Mouse (Mus musculus): Measurements from ENCODE around the gene Mvd. TPM values are rescaled to one million over a fixed set of nuclear protein-coding genes. Genes with fewer than 3 reads are reported as not detected.

The Mvd gene
- polyA plus RNA-seq, 1 experiment, result 18.1 TPM

- H3K4me1 ChIP-seq (ENCODE audit: control insufficient read depth, insufficient read depth, low read length), result no peaks in the 10 kb centered on the region; the same call in 1 of the 2 replicates
- H3K27ac ChIP-seq (ENCODE audit: insufficient read depth, low read length), result no peak overlapping the region
- no peak overlapping the region for H3K4me3 ChIP-seq (ENCODE audit: insufficient read depth, low read length)
- TF ChIP-seq CTCF (IDR thresholded peaks at IDR 0.05; ENCODE audit: borderline replicate concordance, insufficient read depth, low read length) (no peak), POLR2A (IDR thresholded peaks at IDR 0.05; ENCODE audit: low read depth, low read length) (no peak)
These were observed 26.7 kb upstream of the Mvd start for GRCm38 (mm10) chr8:122469965-122470364.

GRCm38 (mm10) chr8:122469407-122469806 lies 26.2 kb upstream of the Mvd start:
- TF ChIP-seq POLR2A (IDR thresholded peaks at IDR 0.05; ENCODE audit: low read depth, low read length), result no peak
- no peak for TF ChIP-seq CTCF (IDR thresholded peaks at IDR 0.05; ENCODE audit: borderline replicate concordance, insufficient read depth, low read length)
- Histone ChIP-seq H3K27ac (ENCODE audit: insufficient read depth, low read length) (no peak overlapping the region), H3K4me3 (ENCODE audit: insufficient read depth, low read length) (no peak overlapping the region), H3K4me1 (ENCODE audit: control insufficient read depth, insufficient read depth, low read length) (no peaks in the 10 kb centered on the region; the same call in 1 of the 2 replicates)

GRCm38 (mm10) chr8:122467816-122468215 lies 24.6 kb upstream of the Mvd start:
- Histone ChIP-seq H3K4me1 (ENCODE audit: control insufficient read depth, insufficient read depth, low read length) (peaks cover 6% of the 10 kb centered on the region; the same call in 1 of the 2 replicates), H3K27ac (ENCODE audit: insufficient read depth, low read length) (no peak overlapping the region), H3K4me3 (ENCODE audit: insufficient read depth, low read length) (no peak overlapping the region)
- TF ChIP-seq POLR2A (IDR thresholded peaks at IDR 0.05; ENCODE audit: low read depth, low read length) (no peak), CTCF (IDR thresholded peaks at IDR 0.05; ENCODE audit: borderline replicate concordance, insufficient read depth, low read length) (no peak)

GRCm38 (mm10) chr8:122464985-122465384 lies 21.8 kb upstream of the Mvd start:
- TF ChIP-seq POLR2A (IDR thresholded peaks at IDR 0.05; ENCODE audit: low read depth, low read length) (no peak), CTCF (IDR thresholded peaks at IDR 0.05; ENCODE audit: borderline replicate concordance, insufficient read depth, low read length) (no peak)
- H3K27ac ChIP-seq (ENCODE audit: insufficient read depth, low read length), result no peak overlapping the region

GRCm38 (mm10) chr8:122463651-122464640 lies 20.7 kb upstream of the Mvd start:
- Histone ChIP-seq H3K27ac (ENCODE audit: insufficient read depth, low read length) (no peak overlapping the region), H3K4me1 (ENCODE audit: control insufficient read depth, insufficient read depth, low read length) (peaks cover 21% of the 10 kb centered on the region), H3K4me3 (ENCODE audit: insufficient read depth, low read length) (no peak overlapping the region)
- no peak for TF ChIP-seq POLR2A (IDR thresholded peaks at IDR 0.05; ENCODE audit: low read depth, low read length)
- no peak for TF ChIP-seq CTCF (IDR thresholded peaks at IDR 0.05; ENCODE audit: borderline replicate concordance, insufficient read depth, low read length)

More at GRCm38 (mm10) chr8:122464985-122465384, 21.8 kb upstream of the Mvd start:
- Histone ChIP-seq H3K4me1 (ENCODE audit: control insufficient read depth, insufficient read depth, low read length) (peaks cover 21% of the 10 kb centered on the region), H3K4me3 (ENCODE audit: insufficient read depth, low read length) (no peak overlapping the region)

GRCm38 (mm10) chr8:122462510-122462909 lies 19.3 kb upstream of the Mvd start:
- H3K27ac ChIP-seq (ENCODE audit: insufficient read depth, low read length), result peak overlapping the region; percentile 9; the same call in 1 of the 2 replicates
- peaks cover 21% of the 10 kb centered on the region for H3K4me1 ChIP-seq (ENCODE audit: control insufficient read depth, insufficient read depth, low read length)
- TF ChIP-seq POLR2A (IDR thresholded peaks at IDR 0.05; ENCODE audit: low read depth, low read length) (no peak), CTCF (IDR thresholded peaks at IDR 0.05; ENCODE audit: borderline replicate concordance, insufficient read depth, low read length) (no peak)
- no peak overlapping the region for H3K4me3 ChIP-seq (ENCODE audit: insufficient read depth, low read length)

- TF ChIP-seq POLR2A (IDR thresholded peaks at IDR 0.05; ENCODE audit: low read depth, low read length) (no peak), CTCF (IDR thresholded peaks at IDR 0.05; ENCODE audit: borderline replicate concordance, insufficient read depth, low read length) (no peak)
- Histone ChIP-seq H3K27ac (ENCODE audit: insufficient read depth, low read length) (peak overlapping the region; percentile 65), H3K4me1 (ENCODE audit: control insufficient read depth, insufficient read depth, low read length) (peaks cover 21% of the 10 kb centered on the region), H3K4me3 (ENCODE audit: insufficient read depth, low read length) (no peak overlapping the region)
These were observed 18.4 kb upstream of the Mvd start for GRCm38 (mm10) chr8:122461473-122462148.

GRCm38 (mm10) chr8:122460524-122461472 lies 17.6 kb upstream of the Mvd start, which contains the start of gene Snai3:
TSS of gene Snai3 (minus strand) at chr8:122460733.
- H3K4me3 ChIP-seq (ENCODE audit: insufficient read depth, low read length), result peak within 1 kb of the TSS; percentile 23; the same call in 1 of the 2 replicates
- H3K27ac ChIP-seq (ENCODE audit: insufficient read depth, low read length), result peak within 1 kb of the TSS; percentile 65
- TF ChIP-seq CTCF (IDR thresholded peaks at IDR 0.05; ENCODE audit: borderline replicate concordance, insufficient read depth, low read length), result no peak
- TF ChIP-seq POLR2A (IDR thresholded peaks at IDR 0.05; ENCODE audit: low read depth, low read length), result no peak
- peaks cover 21% of the 10 kb centered on the region for H3K4me1 ChIP-seq (ENCODE audit: control insufficient read depth, insufficient read depth, low read length)

GRCm38 (mm10) chr8:122459990-122460389 lies 16.8 kb upstream of the Mvd start:
- no peak overlapping the region for H3K27ac ChIP-seq (ENCODE audit: insufficient read depth, low read length)
- no peak overlapping the region for H3K4me3 ChIP-seq (ENCODE audit: insufficient read depth, low read length)
- TF ChIP-seq POLR2A (IDR thresholded peaks at IDR 0.05; ENCODE audit: low read depth, low read length), result no peak
- no peak for TF ChIP-seq CTCF (IDR thresholded peaks at IDR 0.05; ENCODE audit: borderline replicate concordance, insufficient read depth, low read length)
- peaks cover 21% of the 10 kb centered on the region for H3K4me1 ChIP-seq (ENCODE audit: control insufficient read depth, insufficient read depth, low read length)
